Mouse (Mus musculus): ENCODE results near the gene Pitpnb. TPM values are rescaled to one million over a fixed set of nuclear protein-coding genes. Genes with fewer than 3 reads are reported as not detected.

The Pitpnb gene
- polyA plus RNA-seq, 1 experiment from 2014 or later = 120 TPM

GRCm38 (mm10) chr5:111361846-111362245 lies 31.3 kb downstream of the Pitpnb start:
- H3K4me3 ChIP-seq (ENCODE audit: low read depth, low read length) = no peak overlapping the region
- H3K4me2 ChIP-seq (replicated peaks; ENCODE audit: low read depth, low read length) = no peak overlapping the region
- no peak for ATAC-seq (ENCODE audit: low FRiP score)
- WGBS = 76% methylated on average over 7 of the region's 7 CpGs
- no peaks in the 10 kb centered on the region for H3K27me3 ChIP-seq (ENCODE audit: control insufficient read depth, insufficient read depth, low read length)
- DNase-seq (ENCODE audit: low spot score) = no peak
- 0 out of 2 replicates have a peak, but pooled peaks cover 2% of the 10 kb centered on the region for H3K4me1 ChIP-seq (replicated peaks; ENCODE audit: control insufficient read depth, insufficient read depth, low read length)
- H3K27ac ChIP-seq (ENCODE audit: low read depth, low read length) = no peak overlapping the region
- no peaks in the 10 kb centered on the region for H3K9me3 ChIP-seq (ENCODE audit: control insufficient read depth, low read length)
- H3K36me3 ChIP-seq (ENCODE audit: control insufficient read depth, insufficient read depth, low read length) = 0 out of 2 replicates have a peak, but pooled peaks cover 3% of the 10 kb centered on the region
- no peak overlapping the region for H3K9ac ChIP-seq (ENCODE audit: low read depth, low read length)

- Histone ChIP-seq H3K4me1 (replicated peaks; ENCODE audit: control insufficient read depth, insufficient read depth, low read length) (0 out of 2 replicates have a peak, but pooled peaks cover 2% of the 10 kb centered on the region), H3K4me2 (replicated peaks; ENCODE audit: low read depth, low read length) (no peak overlapping the region), H3K9me3 (ENCODE audit: control insufficient read depth, low read length) (no peaks in the 10 kb centered on the region), H3K27ac (ENCODE audit: low read depth, low read length) (no peak overlapping the region), H3K36me3 (ENCODE audit: control insufficient read depth, insufficient read depth, low read length) (0 out of 2 replicates have a peak, but pooled peaks cover 3% of the 10 kb centered on the region), H3K27me3 (ENCODE audit: control insufficient read depth, insufficient read depth, low read length) (no peaks in the 10 kb centered on the region), H3K4me3 (ENCODE audit: low read depth, low read length) (no peak overlapping the region), H3K9ac (ENCODE audit: low read depth, low read length) (no peak overlapping the region)
- DNase-seq (ENCODE audit: low spot score) = no peak
- WGBS = 70% methylated on average over 6 of the region's 6 CpGs
- no peak for ATAC-seq (ENCODE audit: low FRiP score)
These were observed 33.0 kb downstream of the Pitpnb start for GRCm38 (mm10) chr5:111363446-111364062.

GRCm38 (mm10) chr5:111364533-111364932 lies 34.0 kb downstream of the Pitpnb start:
- Histone ChIP-seq H3K4me2 (replicated peaks; ENCODE audit: low read depth, low read length) (no peak overlapping the region), H3K27ac (ENCODE audit: low read depth, low read length) (no peak overlapping the region), H3K27me3 (ENCODE audit: control insufficient read depth, insufficient read depth, low read length) (no peaks in the 10 kb centered on the region), H3K9me3 (ENCODE audit: control insufficient read depth, low read length) (no peaks in the 10 kb centered on the region), H3K9ac (ENCODE audit: low read depth, low read length) (no peak overlapping the region), H3K4me3 (ENCODE audit: low read depth, low read length) (no peak overlapping the region), H3K36me3 (ENCODE audit: control insufficient read depth, insufficient read depth, low read length) (0 out of 2 replicates have a peak, but pooled peaks cover 3% of the 10 kb centered on the region), H3K4me1 (replicated peaks; ENCODE audit: control insufficient read depth, insufficient read depth, low read length) (0 out of 2 replicates have a peak, but pooled peaks cover 2% of the 10 kb centered on the region)
- ATAC-seq (ENCODE audit: low FRiP score) (no peak), DNase-seq (ENCODE audit: low spot score) (peak; percentile 75)
- 40% methylated on average over 3 of the region's 3 CpGs for WGBS

GRCm38 (mm10) chr5:111366140-111366539 lies 35.6 kb downstream of the Pitpnb start:
- WGBS = 91% methylated on average over 5 of the region's 5 CpGs
- Histone ChIP-seq H3K27ac (ENCODE audit: low read depth, low read length) (no peak overlapping the region), H3K4me1 (replicated peaks; ENCODE audit: control insufficient read depth, insufficient read depth, low read length) (0 out of 2 replicates have a peak, but pooled peaks cover 2% of the 10 kb centered on the region), H3K9ac (ENCODE audit: low read depth, low read length) (no peak overlapping the region), H3K4me2 (replicated peaks; ENCODE audit: low read depth, low read length) (no peak overlapping the region), H3K4me3 (ENCODE audit: low read depth, low read length) (no peak overlapping the region), H3K36me3 (ENCODE audit: control insufficient read depth, insufficient read depth, low read length) (0 out of 2 replicates have a peak, but pooled peaks cover 3% of the 10 kb centered on the region), H3K9me3 (ENCODE audit: control insufficient read depth, low read length) (no peaks in the 10 kb centered on the region), H3K27me3 (ENCODE audit: control insufficient read depth, insufficient read depth, low read length) (no peaks in the 10 kb centered on the region)
- DNase-seq (ENCODE audit: low spot score) = no peak
- no peak for ATAC-seq (ENCODE audit: low FRiP score)

GRCm38 (mm10) chr5:111367937-111368517 lies 37.5 kb downstream of the Pitpnb start:
- Histone ChIP-seq H3K4me3 (ENCODE audit: low read depth, low read length) (no peak overlapping the region), H3K9ac (ENCODE audit: low read depth, low read length) (no peak overlapping the region), H3K4me2 (replicated peaks; ENCODE audit: low read depth, low read length) (no peak overlapping the region), H3K4me1 (replicated peaks; ENCODE audit: control insufficient read depth, insufficient read depth, low read length) (0 out of 2 replicates have a peak, but pooled peaks cover 2% of the 10 kb centered on the region), H3K9me3 (ENCODE audit: control insufficient read depth, low read length) (no peaks in the 10 kb centered on the region), H3K36me3 (ENCODE audit: control insufficient read depth, insufficient read depth, low read length) (peaks cover 9% of the 10 kb centered on the region; the same call in 1 of the 2 replicates), H3K27me3 (ENCODE audit: control insufficient read depth, insufficient read depth, low read length) (no peaks in the 10 kb centered on the region), H3K27ac (ENCODE audit: low read depth, low read length) (peak overlapping the region; percentile 88)
- ATAC-seq (ENCODE audit: low FRiP score) (peak; percentile 34; the same call in 1 of the 2 replicates), DNase-seq (ENCODE audit: low spot score) (no peak)
- 78% methylated on average over 11 of the region's 11 CpGs for WGBS

GRCm38 (mm10) chr5:111368576-111368975 lies 38.0 kb downstream of the Pitpnb start:
- Histone ChIP-seq H3K9me3 (ENCODE audit: control insufficient read depth, low read length) (no peaks in the 10 kb centered on the region), H3K27me3 (ENCODE audit: control insufficient read depth, insufficient read depth, low read length) (no peaks in the 10 kb centered on the region), H3K4me1 (replicated peaks; ENCODE audit: control insufficient read depth, insufficient read depth, low read length) (0 out of 2 replicates have a peak, but pooled peaks cover 2% of the 10 kb centered on the region), H3K36me3 (ENCODE audit: control insufficient read depth, insufficient read depth, low read length) (peaks cover 11% of the 10 kb centered on the region; the same call in 1 of the 2 replicates), H3K9ac (ENCODE audit: low read depth, low read length) (no peak overlapping the region), H3K4me2 (replicated peaks; ENCODE audit: low read depth, low read length) (no peak overlapping the region), H3K27ac (ENCODE audit: low read depth, low read length) (peak overlapping the region; percentile 88), H3K4me3 (ENCODE audit: low read depth, low read length) (no peak overlapping the region)
- DNase-seq (ENCODE audit: low spot score) (peak; percentile 68), ATAC-seq (ENCODE audit: low FRiP score) (peak; percentile 76)
- 66% methylated on average over 5 of the region's 5 CpGs for WGBS

GRCm38 (mm10) chr5:111375616-111376015 lies 45.1 kb downstream of the Pitpnb start:
- no peaks in the 10 kb centered on the region for H3K4me1 ChIP-seq (replicated peaks; ENCODE audit: control insufficient read depth, insufficient read depth, low read length)
- no peaks in the 10 kb centered on the region for H3K9me3 ChIP-seq (ENCODE audit: control insufficient read depth, low read length)
- H3K36me3 ChIP-seq (ENCODE audit: control insufficient read depth, insufficient read depth, low read length) = peaks cover 20% of the 10 kb centered on the region
- no peak overlapping the region for H3K4me3 ChIP-seq (ENCODE audit: low read depth, low read length)
- H3K4me2 ChIP-seq (replicated peaks; ENCODE audit: low read depth, low read length) = no peak overlapping the region
- 87% methylated on average over 4 of the region's 4 CpGs for WGBS
- H3K27me3 ChIP-seq (ENCODE audit: control insufficient read depth, insufficient read depth, low read length) = no peaks in the 10 kb centered on the region
- no peak overlapping the region for H3K9ac ChIP-seq (ENCODE audit: low read depth, low read length)
- no peak overlapping the region for H3K27ac ChIP-seq (ENCODE audit: low read depth, low read length)
- ATAC-seq (ENCODE audit: low FRiP score) (no peak), DNase-seq (ENCODE audit: low spot score) (no peak)

GRCm38 (mm10) chr5:111376276-111377020 lies 45.9 kb downstream of the Pitpnb start:
- WGBS = 93% methylated on average over 24 of the region's 24 CpGs
- no peaks in the 10 kb centered on the region for H3K9me3 ChIP-seq (ENCODE audit: control insufficient read depth, low read length)
- no peak overlapping the region for H3K9ac ChIP-seq (ENCODE audit: low read depth, low read length)
- H3K4me2 ChIP-seq (replicated peaks; ENCODE audit: low read depth, low read length) = no peak overlapping the region
- H3K27ac ChIP-seq (ENCODE audit: low read depth, low read length) = no peak overlapping the region
- peaks cover 21% of the 10 kb centered on the region for H3K36me3 ChIP-seq (ENCODE audit: control insufficient read depth, insufficient read depth, low read length)
- DNase-seq (ENCODE audit: low spot score) (no peak), ATAC-seq (ENCODE audit: low FRiP score) (no peak)
- H3K4me1 ChIP-seq (replicated peaks; ENCODE audit: control insufficient read depth, insufficient read depth, low read length) = no peaks in the 10 kb centered on the region
- H3K27me3 ChIP-seq (ENCODE audit: control insufficient read depth, insufficient read depth, low read length) = no peaks in the 10 kb centered on the region
- H3K4me3 ChIP-seq (ENCODE audit: low read depth, low read length) = no peak overlapping the region
